Mouse (Mus musculus): ENCODE data around the gene Arpc5l. TPM values are rescaled to one million over a fixed set of nuclear protein-coding genes. Genes with fewer than 3 reads are reported as not detected.
A peak's percentile ranks its signal among the peaks of the same experiment; 100 is the strongest.

Gene Arpc5l
- polyA plus RNA-seq, 1 experiment from 2014 or later: 113 TPM

DNA sequence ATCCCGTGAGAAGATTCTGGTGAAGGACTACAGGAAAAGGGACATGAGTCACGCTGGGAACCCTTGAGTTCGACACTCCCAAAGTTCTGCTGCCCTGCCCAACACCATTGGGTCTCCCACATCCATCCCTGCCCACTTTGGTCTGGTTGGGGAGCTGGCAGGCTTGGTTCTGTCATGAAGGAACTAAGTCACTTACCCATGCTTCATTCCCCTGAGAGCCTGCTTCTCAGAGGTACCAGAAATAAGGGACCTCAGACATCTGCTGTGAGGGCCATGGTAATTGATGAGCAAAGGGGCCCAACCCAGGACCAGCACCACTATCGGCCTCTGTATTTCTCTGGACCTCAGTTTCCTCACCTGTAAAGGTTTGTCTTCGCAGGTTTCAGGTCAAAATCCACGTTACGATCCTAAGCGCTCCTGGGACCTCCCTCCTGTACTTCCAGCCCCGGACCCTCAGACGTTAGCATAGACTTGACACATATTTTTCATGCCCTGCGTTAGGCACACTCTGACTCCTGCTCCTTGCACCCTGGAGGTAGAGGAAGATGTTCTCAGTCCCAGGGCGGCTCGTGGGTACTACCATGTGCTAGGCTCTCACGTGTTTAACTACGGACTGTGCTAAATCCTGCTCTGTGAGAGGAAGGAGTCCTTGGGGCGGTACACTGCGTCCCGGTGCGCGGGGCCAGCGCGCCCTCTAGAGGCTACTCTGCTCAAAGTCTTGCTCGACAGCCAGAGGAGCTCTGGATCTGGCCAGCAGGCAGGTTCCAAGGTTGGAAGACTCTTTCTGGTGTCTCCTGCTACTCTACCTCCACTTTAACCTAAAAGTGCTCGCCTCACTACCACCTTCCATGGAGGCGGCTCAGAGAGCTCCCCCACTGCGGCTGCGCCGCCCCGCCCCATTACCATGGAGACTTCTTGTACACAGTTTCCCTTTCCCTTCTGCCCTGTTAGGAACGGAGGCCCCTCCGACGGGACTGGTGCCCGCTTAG lies 7.5 kb upstream of the Arpc5l start, which contains the start of gene Wdr38:
Gene Wdr38 (plus strand): TSS at position 91 of the 989 bp plus-strand sequence.
- peak within 1 kb of the TSS; percentile 72 for H3K9ac ChIP-seq (ENCODE audit: low read length)
- H3K36me3 ChIP-seq (ENCODE audit: control insufficient read depth, insufficient read depth, low read length): peaks cover 26% of the 10 kb centered on the region
- H3K9me3 ChIP-seq (ENCODE audit: control insufficient read depth, low read length): no peaks in the 10 kb centered on the region
- 10% methylated on average over 33 of the region's 33 CpGs for WGBS
- H3K4me1 ChIP-seq (replicated peaks; ENCODE audit: control insufficient read depth, insufficient read depth, low read length): peaks cover 7% of the 10 kb centered on the region
- H3K27ac ChIP-seq (ENCODE audit: low read length): peak within 1 kb of the TSS; percentile 61; the same call in 1 of the 2 replicates
- peak within 1 kb of the TSS; percentile 58 for H3K4me3 ChIP-seq (ENCODE audit: low read length)
- no peaks in the 10 kb centered on the region for H3K27me3 ChIP-seq (ENCODE audit: control insufficient read depth, insufficient read depth, low read depth, low read length)
- peak; percentile 95 for ATAC-seq (ENCODE audit: low read depth)
- H3K4me2 ChIP-seq (ENCODE audit: low read depth, low read length): peak within 1 kb of the TSS; percentile 76

DNA sequence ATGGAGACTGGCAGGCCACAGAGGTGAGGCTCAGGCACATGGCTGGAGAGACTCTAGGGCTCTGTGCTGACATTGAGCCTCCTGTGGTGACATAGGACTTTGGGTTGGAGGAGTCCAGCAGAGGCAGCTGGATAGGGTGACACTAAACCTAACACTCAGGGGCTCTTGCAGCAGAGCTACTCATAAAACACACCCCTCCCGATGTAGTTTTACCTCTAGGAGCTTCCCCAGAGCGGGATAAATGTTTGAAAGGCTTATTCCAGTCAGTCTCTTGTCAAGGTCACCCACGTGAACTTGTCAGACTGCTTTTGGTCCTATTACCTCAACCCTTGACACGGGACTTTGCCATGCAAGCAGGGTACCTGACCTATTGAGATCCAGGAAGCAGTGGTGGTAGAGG lies 5.8 kb upstream of the Arpc5l start:
- Histone ChIP-seq H3K4me1 (replicated peaks; ENCODE audit: control insufficient read depth, insufficient read depth, low read length) (peaks cover 21% of the 10 kb centered on the region), H3K4me3 (ENCODE audit: low read length) (no peak overlapping the region), H3K9me3 (ENCODE audit: control insufficient read depth, low read length) (no peaks in the 10 kb centered on the region), H3K36me3 (ENCODE audit: control insufficient read depth, insufficient read depth, low read length) (peaks cover 34% of the 10 kb centered on the region), H3K4me2 (ENCODE audit: low read depth, low read length) (no peak overlapping the region), H3K27me3 (ENCODE audit: control insufficient read depth, insufficient read depth, low read depth, low read length) (no peaks in the 10 kb centered on the region), H3K9ac (ENCODE audit: low read length) (no peak overlapping the region), H3K27ac (ENCODE audit: low read length) (no peak overlapping the region; the same call in 1 of the 2 replicates)
- no peak for ATAC-seq (ENCODE audit: low read depth)
- 34% methylated on average over 4 of the region's 4 CpGs for WGBS

- H3K36me3 ChIP-seq (ENCODE audit: control insufficient read depth, insufficient read depth, low read length): peaks cover 34% of the 10 kb centered on the region
- no peaks in the 10 kb centered on the region for H3K27me3 ChIP-seq (ENCODE audit: control insufficient read depth, insufficient read depth, low read depth, low read length)
- ATAC-seq (ENCODE audit: low read depth): no peak
- no peaks in the 10 kb centered on the region for H3K9me3 ChIP-seq (ENCODE audit: control insufficient read depth, low read length)
- 67% methylated on average over 8 of the region's 8 CpGs for WGBS
- H3K4me3 ChIP-seq (ENCODE audit: low read length): no peak overlapping the region
- H3K27ac ChIP-seq (ENCODE audit: low read length): no peak overlapping the region
- H3K4me2 ChIP-seq (ENCODE audit: low read depth, low read length): no peak overlapping the region
- H3K4me1 ChIP-seq (replicated peaks; ENCODE audit: control insufficient read depth, insufficient read depth, low read length): peaks cover 21% of the 10 kb centered on the region
- no peak overlapping the region for H3K9ac ChIP-seq (ENCODE audit: low read length)
Observed at GRCm38 (mm10) chr2:38999910-39000586, 5.1 kb upstream of the Arpc5l start.

- Histone ChIP-seq H3K4me3 (ENCODE audit: low read length) (no peak overlapping the region), H3K4me2 (ENCODE audit: low read depth, low read length) (no peak overlapping the region), H3K9ac (ENCODE audit: low read length) (no peak overlapping the region), H3K27me3 (ENCODE audit: control insufficient read depth, insufficient read depth, low read depth, low read length) (no peaks in the 10 kb centered on the region), H3K4me1 (replicated peaks; ENCODE audit: control insufficient read depth, insufficient read depth, low read length) (peaks cover 21% of the 10 kb centered on the region), H3K9me3 (ENCODE audit: control insufficient read depth, low read length) (no peaks in the 10 kb centered on the region), H3K36me3 (ENCODE audit: control insufficient read depth, insufficient read depth, low read length) (peaks cover 34% of the 10 kb centered on the region), H3K27ac (ENCODE audit: low read length) (no peak overlapping the region)
- no peak for ATAC-seq (ENCODE audit: low read depth)
- WGBS: 81% methylated on average over 4 of the region's 4 CpGs
Observed at GRCm38 (mm10) chr2:39000587-39000919, 4.6 kb upstream of the Arpc5l start.

DNA sequence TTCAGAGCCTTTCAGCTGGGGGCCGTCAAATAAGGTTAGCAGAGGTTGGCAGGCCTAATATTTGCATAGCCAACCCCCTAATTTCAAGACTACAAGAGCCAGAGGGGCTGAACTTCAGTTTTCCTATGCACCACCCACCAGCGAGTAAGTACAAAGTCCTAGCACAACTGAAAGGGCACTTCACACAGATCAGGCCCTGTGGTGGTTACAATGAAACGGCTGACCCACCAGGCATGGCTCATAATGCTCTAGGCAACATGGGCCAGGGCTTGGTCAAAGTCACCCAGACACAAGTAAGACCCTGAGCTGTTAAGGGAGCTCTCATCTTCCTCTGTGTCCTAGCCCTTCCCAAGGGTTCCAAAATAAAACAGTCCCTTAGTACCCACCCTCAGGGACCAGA lies 3.3 kb upstream of the Arpc5l start:
- no peak overlapping the region for H3K4me3 ChIP-seq (ENCODE audit: low read length)
- no peaks in the 10 kb centered on the region for H3K27me3 ChIP-seq (ENCODE audit: control insufficient read depth, insufficient read depth, low read depth, low read length)
- H3K27ac ChIP-seq (ENCODE audit: low read length): no peak overlapping the region
- ATAC-seq (ENCODE audit: low read depth): no peak
- H3K9me3 ChIP-seq (ENCODE audit: control insufficient read depth, low read length): no peaks in the 10 kb centered on the region
- 75% methylated on average over 3 of the region's 3 CpGs for WGBS
- H3K9ac ChIP-seq (ENCODE audit: low read length): no peak overlapping the region
- peaks cover 29% of the 10 kb centered on the region for H3K4me1 ChIP-seq (replicated peaks; ENCODE audit: control insufficient read depth, insufficient read depth, low read length)
- H3K4me2 ChIP-seq (ENCODE audit: low read depth, low read length): no peak overlapping the region
- peaks cover 34% of the 10 kb centered on the region for H3K36me3 ChIP-seq (ENCODE audit: control insufficient read depth, insufficient read depth, low read length)

DNA sequence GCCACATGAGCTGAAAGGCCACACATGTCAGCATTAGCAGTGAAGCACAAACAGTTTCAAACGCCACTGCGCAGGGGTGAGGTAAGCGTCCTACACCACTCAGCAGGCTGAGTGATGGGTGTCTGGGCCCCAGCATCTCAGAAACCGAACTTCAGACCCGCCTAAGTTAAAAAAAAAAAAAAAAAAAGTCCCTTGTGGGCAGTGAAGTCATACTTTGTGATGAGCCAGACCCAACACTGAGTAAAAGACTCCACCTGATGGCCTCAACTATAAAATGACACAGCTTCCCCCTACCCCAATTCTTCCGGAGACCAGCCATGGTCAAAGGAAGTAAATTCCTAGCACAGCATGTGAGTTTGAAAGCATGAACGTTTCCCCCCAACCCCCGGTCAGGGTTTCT lies 2.0 kb upstream of the Arpc5l start:
- Histone ChIP-seq H3K4me3 (ENCODE audit: low read length) (peak overlapping the region; percentile 93), H3K27ac (ENCODE audit: low read length) (no peak overlapping the region), H3K9me3 (ENCODE audit: control insufficient read depth, low read length) (no peaks in the 10 kb centered on the region), H3K36me3 (ENCODE audit: control insufficient read depth, insufficient read depth, low read length) (peaks cover 34% of the 10 kb centered on the region), H3K27me3 (ENCODE audit: control insufficient read depth, insufficient read depth, low read depth, low read length) (no peaks in the 10 kb centered on the region), H3K9ac (ENCODE audit: low read length) (peak overlapping the region; percentile 92; the same call in 1 of the 2 replicates), H3K4me1 (replicated peaks; ENCODE audit: control insufficient read depth, insufficient read depth, low read length) (peaks cover 28% of the 10 kb centered on the region), H3K4me2 (ENCODE audit: low read depth, low read length) (peak overlapping the region; percentile 66)
- 42% methylated on average over 8 of the region's 8 CpGs for WGBS
- no peak for ATAC-seq (ENCODE audit: low read depth)

DNA sequence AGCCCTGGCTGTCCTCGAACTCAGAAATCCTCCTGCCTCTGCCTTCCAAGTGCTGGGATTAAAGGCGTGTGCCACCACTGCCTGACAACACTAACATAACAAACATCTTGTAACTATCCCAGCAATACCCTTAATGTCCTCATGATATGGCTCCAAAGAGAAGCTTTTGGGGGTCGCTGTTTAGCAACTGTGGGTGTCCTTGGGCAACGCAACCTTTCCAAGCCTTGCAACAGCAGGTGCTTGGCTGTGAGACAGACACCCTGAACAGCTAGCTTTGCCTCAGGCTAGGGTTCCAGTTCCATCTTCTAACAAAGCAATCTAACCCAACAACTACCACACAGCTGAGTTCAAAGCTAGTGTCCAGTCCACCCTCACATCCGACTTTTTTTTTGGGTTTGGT lies 1.6 kb upstream of the Arpc5l start:
- Histone ChIP-seq H3K36me3 (ENCODE audit: control insufficient read depth, insufficient read depth, low read length) (peaks cover 34% of the 10 kb centered on the region), H3K4me2 (ENCODE audit: low read depth, low read length) (peak overlapping the region; percentile 66), H3K9ac (ENCODE audit: low read length) (peak overlapping the region; percentile 92), H3K4me3 (ENCODE audit: low read length) (peak overlapping the region; percentile 93), H3K4me1 (replicated peaks; ENCODE audit: control insufficient read depth, insufficient read depth, low read length) (peaks cover 28% of the 10 kb centered on the region), H3K27me3 (ENCODE audit: control insufficient read depth, insufficient read depth, low read depth, low read length) (no peaks in the 10 kb centered on the region), H3K27ac (ENCODE audit: low read length) (no peak overlapping the region), H3K9me3 (ENCODE audit: control insufficient read depth, low read length) (no peaks in the 10 kb centered on the region)
- ATAC-seq (ENCODE audit: low read depth): no peak
- WGBS: 66% methylated on average over 5 of the region's 5 CpGs

- Histone ChIP-seq H3K4me3 (ENCODE audit: low read length) (peak overlapping the region; percentile 93), H3K4me2 (ENCODE audit: low read depth, low read length) (peak overlapping the region; percentile 66), H3K36me3 (ENCODE audit: control insufficient read depth, insufficient read depth, low read length) (peaks cover 34% of the 10 kb centered on the region), H3K4me1 (replicated peaks; ENCODE audit: control insufficient read depth, insufficient read depth, low read length) (peaks cover 32% of the 10 kb centered on the region), H3K27ac (ENCODE audit: low read length) (peak overlapping the region; percentile 83), H3K9me3 (ENCODE audit: control insufficient read depth, low read length) (no peaks in the 10 kb centered on the region), H3K9ac (ENCODE audit: low read length) (peak overlapping the region; percentile 92), H3K27me3 (ENCODE audit: control insufficient read depth, insufficient read depth, low read depth, low read length) (no peaks in the 10 kb centered on the region)
- no peak for ATAC-seq (ENCODE audit: low read depth)
- WGBS: 0% methylated on average over 11 of the region's 11 CpGs
Observed at GRCm38 (mm10) chr2:39004372-39004771, 776 bp upstream of the Arpc5l start.

GRCm38 (mm10) chr2:39005574-39006079 lies 479 bp downstream of the Arpc5l start, which contains the start of gene Rpl35:
Gene Rpl35, minus strand, starts transcription at chr2:39005624.
- Histone ChIP-seq H3K36me3 (ENCODE audit: control insufficient read depth, insufficient read depth, low read length) (peaks cover 25% of the 10 kb centered on the region), H3K9ac (ENCODE audit: low read length) (peak within 1 kb of the TSS; percentile 92), H3K27ac (ENCODE audit: low read length) (peak within 1 kb of the TSS; percentile 83), H3K4me2 (ENCODE audit: low read depth, low read length) (peak within 1 kb of the TSS; percentile 66), H3K27me3 (ENCODE audit: control insufficient read depth, insufficient read depth, low read depth, low read length) (no peaks in the 10 kb centered on the region), H3K4me3 (ENCODE audit: low read length) (peak within 1 kb of the TSS; percentile 93), H3K4me1 (replicated peaks; ENCODE audit: control insufficient read depth, insufficient read depth, low read length) (peaks cover 36% of the 10 kb centered on the region), H3K9me3 (ENCODE audit: control insufficient read depth, low read length) (no peaks in the 10 kb centered on the region)
- WGBS: 10% methylated on average over 15 of the region's 15 CpGs
- no peak for ATAC-seq (ENCODE audit: low read depth)

Measured in lung, embryonic 16.5 days (tissue).